Mouse (Mus musculus) midbrain, embryonic 11.5 days (tissue): Measurements from ENCODE around the gene Bag3. TPM values are rescaled to one million over a fixed set of nuclear protein-coding genes. Genes with fewer than 3 reads are reported as not detected.

ENCODE experiments used
- microRNA-seq: library from miRNA; unstranded; fragments of <30 nt; microRNA quantifications from one replicate; pipeline ENCODE4, GENCODE M21; 2017
- polyA plus RNA-seq: library from polyadenylated mRNA; unstranded; fragments of >200 nt; fragmentation: Nextera tagmentation; extraction: Ambion mirVana; gene quantifications from 2 replicates; pipeline ENCODE4 v1.2.1, GENCODE M21; 2014

Gene Bag3
- polyA plus RNA-seq, 1 experiment from 2014 or later, result 4.3 TPM

Small RNA genes lying within 50 kb of the gene (microRNA-seq; reads per million reads assigned to microRNA genes)
- gene Gm24365, result not detected

Other genes starting within 250 kb of the Bag3 start
- 19.1 and 21.0 TPM in 2 replicates for gene BC017158, start 225.4 kb upstream of the Bag3 start, polyA plus RNA-seq
- gene Rgs10, start 104.9 kb upstream of the Bag3 start, polyA plus RNA-seq, result 10.0 and 11.7 TPM in 2 replicates
- 43.9 and 46.6 TPM in 2 replicates for gene Tial1, start 61.9 kb upstream of the Bag3 start, polyA plus RNA-seq
- gene Inpp5f, start 87.7 kb downstream of the Bag3 start, polyA plus RNA-seq, result 115 and 132 TPM in 2 replicates
- 79.1 and 83.9 TPM in 2 replicates for gene Mcmbp, start 216.9 kb downstream of the Bag3 start, polyA plus RNA-seq
- gene Sec23ip, start 221.3 kb downstream of the Bag3 start, polyA plus RNA-seq, result 44.4 and 46.6 TPM in 2 replicates